Mouse (Mus musculus) B cell, adult 2 months (primary cell): ENCODE data around the gene Ncan.
A peak's percentile ranks its signal among the peaks of the same experiment; 100 is the strongest.

Experiments
- DNase-seq, 2 experiments: peaks; one replicate each; pipeline ENCODE4 v3.0.0; 2022

The Ncan gene

GRCm38 (mm10) chr8:70128435-70128834 is 7.8 kb upstream of the Ncan start:
- DNase-seq = no peak

- no peak for DNase-seq
These were observed 4.3 kb upstream of the Ncan start for GRCm38 (mm10) chr8:70124992-70125391.

DNA sequence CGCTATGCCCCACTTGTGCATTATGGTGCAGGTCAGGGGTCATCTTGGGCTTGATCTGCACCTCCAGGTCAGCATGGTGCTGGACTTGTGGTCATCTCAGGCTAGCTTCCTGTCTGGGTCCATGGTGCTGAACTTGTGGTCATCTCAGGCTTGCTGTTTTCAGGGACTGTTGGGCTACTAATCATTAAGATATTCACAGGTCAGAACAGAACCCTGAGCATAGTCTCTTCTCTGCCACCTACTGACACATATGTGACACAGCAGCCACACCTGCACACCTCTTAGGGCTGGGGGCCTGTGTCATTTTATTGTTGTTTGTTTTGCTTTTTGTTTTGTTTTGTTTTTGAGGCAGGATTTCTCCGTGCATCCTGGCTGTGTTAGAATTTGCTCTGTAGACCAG is 2.2 kb upstream of the Ncan start:
- DNase-seq = peak; percentile 41 to 42

GRCm38 (mm10) chr8:70118726-70119700 is 1.7 kb downstream of the Ncan start:
- peak; percentile 36 to 50 for DNase-seq

GRCm38 (mm10) chr8:70117611-70118010 is 3.1 kb downstream of the Ncan start:
- DNase-seq = peak; percentile 48 to 49

- no peak for DNase-seq
These were observed 5.8 kb downstream of the Ncan start for GRCm38 (mm10) chr8:70114892-70115291.

- DNase-seq = no peak
These were observed 6.2 kb downstream of the Ncan start for GRCm38 (mm10) chr8:70114488-70114887.

DNA sequence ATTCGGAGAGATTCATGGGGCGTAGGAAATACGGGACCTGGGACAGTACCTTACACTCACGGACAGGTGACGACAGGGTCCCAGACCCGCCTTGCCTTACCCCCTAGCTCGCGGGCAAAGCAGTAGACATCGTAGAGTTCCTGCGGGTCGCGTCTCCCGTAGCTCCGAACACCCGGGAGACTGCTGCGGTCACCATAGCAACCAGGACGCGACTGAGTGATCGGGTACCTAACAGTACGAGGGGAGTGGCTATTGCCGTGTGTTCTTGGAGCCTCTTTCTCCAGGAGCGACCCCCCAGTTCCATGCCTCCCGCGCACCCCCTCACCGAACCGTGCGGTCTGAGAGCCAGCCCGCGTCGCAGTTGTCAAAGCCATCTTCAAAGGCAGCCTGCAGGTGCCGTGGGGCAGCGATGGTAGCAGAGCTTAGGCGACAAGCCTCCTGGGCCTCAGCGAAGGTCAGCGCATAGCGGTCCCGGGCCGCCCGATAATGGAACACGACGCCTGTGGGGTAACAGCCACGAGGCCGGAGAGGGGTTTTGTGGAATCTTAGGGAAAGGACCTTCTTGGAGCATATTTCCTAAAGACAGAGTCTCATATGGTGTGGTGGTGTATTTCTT is 8.2 kb downstream of the Ncan start:
- DNase-seq = peak; percentile 25 to 27

DNA sequence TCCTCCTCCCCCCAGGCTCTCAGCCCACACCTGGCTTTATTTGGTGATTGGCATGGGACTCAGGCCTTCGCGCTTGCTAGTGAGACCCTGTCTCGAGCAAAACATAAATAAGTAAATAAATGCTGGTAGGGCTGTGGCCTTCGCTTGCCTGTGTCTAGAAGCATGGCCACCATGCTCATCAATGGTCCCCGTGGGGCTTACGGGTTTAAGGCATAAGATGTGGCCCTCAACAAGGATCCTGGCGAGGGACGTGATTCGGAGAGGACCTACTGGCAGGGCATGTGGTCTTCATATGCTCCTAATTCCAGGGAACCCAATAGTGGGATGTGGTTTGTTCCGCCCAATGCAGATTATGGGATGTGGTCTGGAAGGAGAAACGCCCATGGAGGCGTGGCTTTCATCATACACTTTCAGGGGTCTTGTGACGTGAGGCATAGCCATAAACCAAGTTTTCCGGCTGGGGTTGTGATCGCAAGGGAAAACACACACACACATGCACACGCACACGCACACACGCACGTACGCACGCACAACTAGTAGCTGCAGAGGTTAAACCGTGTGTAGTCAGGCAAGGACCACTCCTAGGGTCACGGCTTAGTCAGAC is 9.4 kb downstream of the Ncan start:
- DNase-seq = no peak

- peak; percentile 38 to 49 for DNase-seq
These were observed 10.2 kb downstream of the Ncan start for GRCm38 (mm10) chr8:70110451-70110850.

DNA sequence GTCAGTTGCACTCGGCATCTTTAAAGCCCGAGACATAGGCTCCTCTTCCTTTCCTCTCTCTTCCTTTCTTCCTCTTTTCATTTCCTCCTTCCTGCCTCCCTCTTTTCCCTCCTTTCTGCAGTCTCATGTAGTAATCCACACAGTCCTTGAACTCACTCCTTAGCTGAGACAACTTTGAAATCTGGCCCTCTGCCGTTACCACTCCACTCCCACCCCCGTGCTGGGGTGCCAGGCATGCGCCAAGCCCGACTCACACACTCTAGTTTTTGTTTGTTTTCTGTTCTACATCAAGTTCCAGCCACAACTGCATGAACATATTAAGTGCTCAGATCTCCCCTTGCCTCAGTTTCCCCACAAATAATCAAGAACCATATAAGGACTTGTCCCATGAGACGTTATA is 15.8 kb downstream of the Ncan start:
- no peak for DNase-seq

GRCm38 (mm10) chr8:70104506-70104905 is 16.2 kb downstream of the Ncan start:
- peak; percentile 75 to 80 for DNase-seq

DNA sequence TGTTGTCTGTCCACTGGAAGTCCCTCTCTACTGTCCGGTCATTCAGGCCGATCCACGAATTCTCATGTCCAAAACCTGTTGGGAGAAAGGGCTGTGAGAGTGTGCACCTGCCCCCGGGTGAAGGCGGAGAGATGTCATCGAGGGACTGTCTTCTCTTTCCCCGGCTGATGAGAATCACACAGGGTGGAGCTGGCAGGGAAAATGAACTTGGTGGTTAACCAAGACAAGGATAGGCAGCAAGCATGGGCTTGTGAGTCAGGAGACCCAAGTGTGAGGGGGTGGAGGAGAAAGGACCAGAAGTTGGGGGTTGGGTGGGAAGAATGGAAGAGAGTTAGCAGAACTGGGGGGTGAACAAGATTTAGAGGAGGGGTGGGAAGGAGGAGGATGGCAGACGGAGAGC is 20.4 kb downstream of the Ncan start:
- no peak for DNase-seq

GRCm38 (mm10) chr8:70099276-70099675 is 21.4 kb downstream of the Ncan start:
- no peak for DNase-seq

DNA sequence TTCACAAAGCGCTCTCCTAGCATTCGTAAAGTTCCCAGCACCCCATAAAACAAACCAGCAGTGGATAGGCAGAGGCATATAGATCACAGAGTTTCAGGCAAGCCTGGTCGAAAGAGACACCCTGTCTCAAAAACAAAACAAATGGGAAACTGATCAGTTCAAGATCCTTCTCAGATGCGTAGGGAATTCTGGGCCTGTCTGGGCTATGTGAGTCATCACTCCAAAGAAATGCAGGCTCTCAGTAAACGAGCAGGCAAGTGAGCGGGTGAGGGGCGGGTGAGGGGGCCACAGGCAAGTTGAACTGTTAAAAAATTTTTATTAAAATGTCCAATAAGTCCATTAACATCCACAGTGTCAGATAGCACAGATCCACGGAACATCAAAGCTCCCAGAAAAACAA is 27.9 kb downstream of the Ncan start:
- DNase-seq = no peak

- no peak for DNase-seq
These were observed 31.2 kb downstream of the Ncan start for GRCm38 (mm10) chr8:70089296-70089960.

DNA sequence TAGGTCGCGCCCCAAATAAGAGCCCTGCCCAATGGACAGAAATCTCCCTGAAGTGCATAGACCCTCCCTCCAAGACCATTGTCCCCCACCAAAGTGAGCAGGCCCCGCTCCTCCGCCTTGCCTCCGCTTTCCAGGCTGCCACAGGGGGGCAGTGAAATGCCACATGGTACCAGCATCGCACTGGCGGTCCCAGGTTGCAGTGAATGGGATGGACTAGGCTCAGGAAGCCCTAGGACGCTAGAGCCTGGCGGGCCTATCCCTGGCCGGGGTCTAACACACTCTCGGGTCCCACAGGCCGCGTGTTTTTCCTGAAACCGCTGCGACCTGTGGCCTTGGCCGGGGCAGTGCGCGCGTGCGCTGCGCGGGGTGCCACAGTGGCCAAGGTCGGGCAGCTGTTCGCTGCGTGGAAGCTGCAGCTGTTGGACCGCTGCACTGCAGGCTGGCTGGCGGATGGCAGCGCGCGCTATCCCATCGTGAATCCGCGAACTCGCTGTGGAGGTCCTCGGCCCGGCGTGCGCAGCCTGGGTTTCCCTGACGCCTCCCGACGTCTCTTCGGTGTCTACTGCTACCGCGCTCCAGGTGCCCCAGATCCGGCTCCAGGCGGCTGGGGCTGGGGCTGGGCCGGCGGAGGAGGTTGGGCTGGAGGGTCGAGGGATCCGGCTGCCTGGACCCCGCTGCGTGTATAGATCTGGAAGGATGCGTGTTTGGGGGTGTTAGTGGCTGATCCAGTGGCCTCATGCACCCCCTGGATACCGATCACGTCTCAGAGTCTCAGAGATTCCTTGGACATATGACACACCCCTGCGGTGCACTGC is 32.6 kb downstream of the Ncan start:
- DNase-seq = peak; percentile 42 to 46

- DNase-seq = no peak
These were observed 33.4 kb downstream of the Ncan start for GRCm38 (mm10) chr8:70087237-70087636.

DNA sequence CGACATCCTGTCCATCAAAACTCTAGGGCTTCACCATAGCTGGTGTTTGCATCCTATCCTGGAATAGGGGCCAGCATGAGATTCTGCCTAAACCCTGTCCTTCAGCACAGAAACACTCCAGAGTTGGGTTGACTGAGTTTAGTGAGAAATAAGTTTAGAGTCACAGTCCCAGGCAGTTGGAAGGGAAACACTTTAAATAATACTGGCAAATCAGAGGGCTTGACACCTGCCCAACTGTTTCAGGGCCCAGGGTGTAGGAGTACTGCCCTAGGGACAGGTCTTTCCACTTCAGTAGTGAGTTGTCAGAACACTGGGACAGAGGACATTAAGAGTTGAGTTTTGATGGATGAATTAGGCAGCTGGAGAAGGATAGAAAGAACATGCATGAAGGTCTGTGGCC is 34.5 kb downstream of the Ncan start:
- no peak for DNase-seq

GRCm38 (mm10) chr8:70084191-70085065 is 36.2 kb downstream of the Ncan start:
- DNase-seq = peak in 1 of 2 experiments; percentile 27

- DNase-seq = peak in 1 of 2 experiments; percentile 13
These were observed 37.4 kb downstream of the Ncan start, which contains the start of gene Hapln4 for GRCm38 (mm10) chr8:70083285-70083684. Hapln4 (plus strand) TSS chr8:70083457.
